Mouse (Mus musculus) ovary, postnatal 10 days (tissue): ENCODE results near the gene Dnah8.
"Not testable (repeated sequence)": the region's sequence is repeated elsewhere in the genome, so short reads cannot be mapped to it uniquely, and the experiment has no call there.

Experiments
- DNase-seq: peaks from one replicate; pipeline ENCODE4 v3.0.0; 2022; ENCODE audit warnings: low spot score

Gene Dnah8

GRCm38 (mm10) chr17:30609305-30609979 lies 14.7 kb upstream of the Dnah8 start:
- no peak for DNase-seq

DNA sequence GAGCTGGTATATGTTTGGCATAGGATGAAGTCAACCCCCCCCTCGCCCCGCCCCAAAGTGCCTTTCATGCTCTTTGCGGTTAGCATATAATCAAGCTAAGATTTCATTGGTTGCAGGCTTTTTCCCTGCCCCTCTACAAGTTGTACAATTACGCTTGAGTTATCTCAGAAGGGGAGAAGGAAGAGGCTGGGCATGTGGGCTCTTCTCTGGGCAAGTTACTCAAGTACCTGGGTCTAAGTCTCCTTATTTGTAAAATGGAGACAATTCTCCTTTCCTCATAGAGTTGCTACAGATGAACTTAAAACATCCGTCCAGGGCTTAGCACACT lies 14.2 kb upstream of the Dnah8 start:
- no peak for DNase-seq

DNA sequence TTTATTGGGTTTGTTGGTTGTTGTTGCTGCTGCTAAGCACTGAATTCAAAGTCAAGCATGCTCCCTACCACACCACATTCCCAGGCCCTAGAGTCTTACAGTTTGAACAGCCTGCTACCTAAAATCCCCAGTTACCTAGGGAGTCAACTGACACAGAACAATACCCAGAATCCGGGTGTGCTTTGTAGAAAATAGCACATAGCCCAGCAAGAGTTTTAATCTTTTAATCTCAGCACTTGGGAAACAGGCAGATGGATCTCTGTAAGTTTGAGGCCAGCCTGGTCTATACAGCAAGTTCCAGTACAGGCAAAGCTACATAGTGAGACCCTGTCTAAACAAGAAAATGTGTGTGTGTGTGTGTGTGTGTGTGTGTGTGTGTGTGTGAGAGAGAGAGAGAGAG lies 13.4 kb upstream of the Dnah8 start:
- no peak for DNase-seq

- no peak for DNase-seq
These were observed 12.7 kb upstream of the Dnah8 start for GRCm38 (mm10) chr17:30611221-30612074.

DNA sequence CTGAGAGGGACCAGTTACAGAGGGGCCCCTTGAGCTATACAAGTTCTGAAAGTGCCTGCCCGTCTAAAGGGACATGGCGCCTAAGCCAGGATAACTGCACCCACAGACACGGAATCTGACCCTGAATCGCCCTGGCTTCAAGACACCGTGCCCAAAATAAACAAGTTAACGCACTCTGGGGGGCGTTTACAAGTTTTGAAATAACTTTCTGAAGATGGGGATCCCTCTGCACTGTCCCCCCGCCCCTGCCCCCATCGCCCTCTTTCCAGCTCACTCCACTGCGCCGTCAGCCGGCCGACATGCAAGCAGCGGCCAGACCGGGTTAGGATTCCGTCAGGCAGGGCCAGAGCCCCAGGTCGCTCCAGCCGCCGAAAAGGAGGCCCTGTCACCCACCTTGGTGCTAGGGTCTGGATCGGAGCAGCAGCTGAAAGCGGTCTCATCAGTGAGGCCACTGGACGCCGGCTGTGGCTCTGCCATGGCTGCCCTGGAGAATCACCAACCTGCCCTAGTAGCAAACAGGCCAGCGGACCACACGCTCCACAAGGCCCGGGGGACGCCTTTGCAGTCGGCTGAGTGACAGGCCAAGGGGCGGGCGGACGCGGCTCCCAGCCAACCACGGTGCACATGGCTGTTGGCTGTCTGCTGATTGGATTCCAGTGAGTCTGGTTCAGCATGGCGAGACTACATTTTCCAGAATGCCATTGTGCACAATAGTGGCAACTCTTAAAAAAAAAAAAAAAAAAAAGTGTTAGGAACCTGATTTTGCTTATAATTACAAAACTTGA lies 11.9 kb upstream of the Dnah8 start:
- peak; percentile 100 for DNase-seq

DNA sequence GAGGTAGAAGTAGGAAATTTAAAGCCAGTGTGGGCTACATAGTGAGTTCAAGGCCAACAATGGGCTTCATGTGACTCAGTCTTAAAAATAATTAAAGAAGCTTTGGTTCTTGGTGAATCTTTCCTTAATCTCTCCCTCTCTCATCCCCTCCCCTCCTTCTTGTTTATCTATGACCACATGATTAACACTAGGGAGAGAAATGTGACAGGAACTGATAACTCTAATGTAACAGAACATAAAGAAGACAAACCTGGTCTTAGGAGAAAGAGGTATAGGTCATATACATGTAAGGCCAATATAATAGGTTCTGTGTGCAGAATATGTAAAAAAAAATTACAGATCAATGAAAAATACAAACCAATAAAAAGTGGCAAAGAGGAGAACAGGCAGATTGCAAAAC lies 10.8 kb upstream of the Dnah8 start:
- no peak for DNase-seq

DNA sequence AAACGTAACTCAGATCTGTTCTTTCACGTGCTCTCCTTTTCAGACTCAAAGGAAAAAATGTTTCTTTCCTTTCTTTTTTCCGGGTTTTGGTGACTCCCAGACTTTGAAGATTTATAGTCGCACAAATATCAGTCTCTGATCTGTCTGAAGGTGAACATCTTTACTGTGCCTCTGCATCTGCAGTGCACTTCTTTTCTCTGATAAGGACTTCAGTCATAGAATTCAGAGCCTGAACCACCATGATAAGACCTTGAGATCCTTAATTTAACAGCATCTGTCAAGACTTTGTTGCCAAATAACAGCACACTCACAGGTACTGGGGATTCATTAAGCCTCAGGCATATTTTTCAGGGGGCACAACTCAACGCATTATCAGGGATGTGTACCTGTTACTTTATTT lies 8.0 kb upstream of the Dnah8 start:
- no peak for DNase-seq

DNA sequence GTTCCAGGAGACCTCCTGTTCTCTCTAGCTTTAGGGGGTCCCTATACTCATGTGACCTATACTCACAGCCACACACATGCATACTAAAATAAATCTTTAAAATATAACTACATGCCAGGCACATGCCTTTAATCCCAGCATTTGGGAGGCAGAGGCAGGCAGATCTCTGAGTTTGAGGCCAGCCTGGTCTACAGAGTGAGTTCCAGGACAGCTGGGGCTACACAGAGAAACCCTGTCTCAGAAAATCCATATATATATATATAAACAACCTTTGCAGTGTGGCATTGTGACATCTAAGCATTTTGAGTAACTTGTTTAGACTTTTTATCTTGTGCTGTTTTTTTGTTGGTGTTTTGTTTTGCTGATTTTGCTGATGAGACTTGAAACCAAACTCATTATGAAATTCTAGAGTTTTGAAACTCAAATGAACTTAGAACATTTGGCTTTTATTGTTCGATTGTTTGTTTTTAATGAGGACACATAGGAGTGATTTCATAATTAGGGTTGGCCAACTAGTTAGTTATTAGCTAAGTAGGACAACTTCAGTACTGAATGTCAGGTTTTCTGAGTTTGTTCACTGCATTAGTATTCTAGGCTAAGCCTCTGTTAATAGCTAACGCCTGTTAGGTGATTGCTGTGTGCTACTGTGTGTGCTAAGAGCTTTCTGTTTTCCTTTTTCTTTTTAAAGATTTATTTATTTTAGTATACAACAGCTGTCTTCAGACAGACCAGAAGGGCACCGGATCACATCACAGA lies 5.8 kb upstream of the Dnah8 start:
- DNase-seq = no peak

DNA sequence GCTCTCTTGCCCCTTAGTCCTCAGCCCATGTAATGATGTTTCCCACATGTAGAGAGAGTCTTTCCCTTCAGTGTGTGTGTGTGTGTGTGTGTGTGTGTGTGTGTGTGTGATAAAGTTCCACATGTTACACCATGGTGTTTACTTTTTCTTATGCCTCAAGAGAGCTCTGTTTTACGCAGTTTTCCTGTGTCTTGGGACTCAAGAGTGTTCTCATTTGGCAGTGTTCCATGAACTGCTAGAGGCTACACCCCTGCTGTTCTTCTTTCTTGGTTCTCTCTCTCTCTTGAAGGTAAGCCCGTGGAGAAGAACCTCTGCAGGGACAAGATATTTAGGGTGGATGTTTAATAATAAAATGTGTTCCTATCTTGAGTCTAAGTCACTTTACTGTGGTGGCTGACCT lies 5.0 kb upstream of the Dnah8 start:
- no peak for DNase-seq

DNA sequence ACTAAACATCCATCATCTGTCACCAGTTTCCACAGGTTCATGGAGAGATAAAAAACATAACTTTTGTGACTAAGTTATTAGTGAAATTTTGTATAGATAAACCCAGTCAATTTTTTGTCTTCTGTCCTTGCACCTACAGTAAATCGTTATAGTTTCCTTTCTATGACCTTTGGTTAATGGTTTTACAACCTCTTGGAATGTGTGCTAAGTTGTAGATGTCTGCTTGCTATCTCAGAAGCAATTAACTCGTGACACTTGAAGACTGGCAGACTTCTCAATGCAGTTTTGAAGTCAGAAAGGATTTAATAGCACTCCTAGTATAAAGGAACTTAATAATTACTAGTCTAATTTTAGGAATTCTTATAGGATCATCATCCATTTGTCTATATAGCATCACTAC lies 3.6 kb upstream of the Dnah8 start:
- no peak for DNase-seq

DNA sequence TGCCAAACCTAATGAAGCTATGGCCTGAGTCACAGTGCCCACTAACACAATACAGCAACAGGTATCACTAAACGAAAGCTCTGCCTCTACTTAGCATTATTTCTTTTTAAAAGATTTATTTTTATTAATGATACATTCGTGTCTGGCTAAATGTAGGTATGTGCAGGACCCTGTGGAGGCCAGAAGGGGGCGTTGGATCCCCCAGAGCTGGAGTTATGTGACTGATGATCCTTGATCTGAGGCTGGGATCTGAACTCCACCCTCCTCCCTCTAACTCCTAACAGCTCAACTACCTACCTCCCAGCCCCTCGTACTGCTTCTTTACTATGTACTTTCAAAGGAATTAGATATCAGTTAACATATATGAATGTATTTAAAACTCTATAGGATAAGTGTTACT lies 2.7 kb upstream of the Dnah8 start:
- no peak for DNase-seq

DNA sequence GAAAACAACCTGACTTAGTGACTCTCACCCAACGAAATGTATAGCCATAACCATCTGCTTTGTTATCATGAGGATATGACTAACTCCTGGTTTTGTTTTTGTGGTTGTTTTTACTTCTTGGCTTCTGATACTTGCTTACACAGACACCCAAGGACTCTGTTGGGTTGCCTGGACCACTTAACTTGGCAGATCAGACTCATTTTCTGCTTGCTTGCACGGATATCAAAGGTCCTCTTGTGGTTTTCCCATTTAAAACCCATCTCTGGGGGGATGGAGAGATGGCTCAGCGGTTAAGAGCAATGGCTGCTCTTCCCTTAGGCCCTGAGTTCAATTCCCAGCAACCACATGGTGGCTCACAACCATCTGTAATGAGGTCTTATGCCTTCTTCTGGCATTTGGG lies 954 bp upstream of the Dnah8 start:
- no peak for DNase-seq

DNA sequence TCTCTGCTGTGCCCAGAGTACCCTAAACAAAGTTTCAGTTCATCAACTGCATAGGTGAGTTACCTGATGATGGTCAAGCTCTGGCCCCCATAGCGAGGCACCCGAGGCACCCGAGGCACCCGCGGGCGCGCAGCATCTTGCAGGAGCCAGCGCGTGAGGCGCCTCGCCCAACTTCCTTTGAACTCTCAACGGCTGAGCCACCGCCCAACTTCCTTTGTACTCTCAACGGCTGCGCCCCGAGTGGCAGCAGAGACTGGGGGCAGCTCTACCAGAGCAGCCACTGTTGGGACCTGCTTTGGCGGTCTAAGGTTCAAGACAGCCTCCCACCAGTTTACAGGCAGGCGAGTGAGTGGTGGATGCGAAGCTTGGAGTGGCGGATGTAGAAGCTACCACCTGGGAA lies 2.6 kb downstream of the Dnah8 start, which contains the start of gene Glo1:
Glo1 (minus strand) TSS at position 153 of the 400 bp plus-strand sequence.
- not testable (repeated sequence) for DNase-seq

DNA sequence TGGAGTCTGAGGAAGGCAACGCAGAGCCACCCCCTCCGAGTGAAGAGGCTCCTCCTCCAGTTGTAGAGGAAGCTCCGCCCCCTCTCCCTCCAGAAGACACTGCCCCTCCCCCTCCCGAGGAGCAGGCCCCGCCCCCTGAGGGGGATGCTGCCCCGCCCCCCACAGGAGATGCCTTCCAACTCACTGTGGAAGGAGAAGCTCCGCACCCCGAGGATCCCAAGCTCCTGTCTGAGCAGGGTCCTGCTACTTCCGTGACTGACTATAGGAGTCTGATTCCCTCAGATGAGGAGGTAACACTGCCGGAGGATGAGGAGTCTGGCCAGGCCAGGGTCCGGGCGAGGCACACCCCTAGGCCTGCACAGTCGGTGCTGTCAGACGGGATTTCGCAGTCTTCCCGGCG lies 11.2 kb downstream of the Dnah8 start:
- no peak for DNase-seq

GRCm38 (mm10) chr17:30637714-30638113 lies 13.6 kb downstream of the Dnah8 start:
- DNase-seq = no peak

DNA sequence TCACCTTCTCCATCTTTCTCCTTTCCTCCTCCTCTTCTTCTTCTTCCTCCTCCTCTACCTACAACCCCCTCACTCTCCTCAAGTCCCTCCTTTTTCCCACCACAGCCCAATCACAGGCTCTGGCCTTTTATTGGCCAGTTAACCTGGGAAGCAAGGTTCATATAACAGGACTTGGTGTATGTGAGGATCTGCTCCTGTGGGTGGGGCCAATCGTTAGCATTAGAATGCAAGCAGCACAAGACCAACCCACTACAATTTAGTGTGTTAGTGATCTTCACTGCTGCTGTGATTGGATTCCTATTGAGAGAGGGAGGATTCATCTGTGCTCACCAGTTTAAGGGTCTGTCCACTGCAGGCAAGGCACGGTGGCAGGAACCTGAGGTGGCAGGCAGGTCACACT lies 14.8 kb downstream of the Dnah8 start:
- DNase-seq = no peak

- no peak for DNase-seq
These were observed 16.7 kb downstream of the Dnah8 start for GRCm38 (mm10) chr17:30640896-30641295.

- DNase-seq = no peak
These were observed 24.6 kb downstream of the Dnah8 start for GRCm38 (mm10) chr17:30648770-30649169.

GRCm38 (mm10) chr17:30653010-30653409 lies 28.9 kb downstream of the Dnah8 start:
- DNase-seq = no peak

- no peak for DNase-seq
These were observed 33.5 kb downstream of the Dnah8 start for GRCm38 (mm10) chr17:30657530-30658151.

- peak; percentile 38 for DNase-seq
These were observed 34.0 kb downstream of the Dnah8 start for GRCm38 (mm10) chr17:30658152-30658544.

DNA sequence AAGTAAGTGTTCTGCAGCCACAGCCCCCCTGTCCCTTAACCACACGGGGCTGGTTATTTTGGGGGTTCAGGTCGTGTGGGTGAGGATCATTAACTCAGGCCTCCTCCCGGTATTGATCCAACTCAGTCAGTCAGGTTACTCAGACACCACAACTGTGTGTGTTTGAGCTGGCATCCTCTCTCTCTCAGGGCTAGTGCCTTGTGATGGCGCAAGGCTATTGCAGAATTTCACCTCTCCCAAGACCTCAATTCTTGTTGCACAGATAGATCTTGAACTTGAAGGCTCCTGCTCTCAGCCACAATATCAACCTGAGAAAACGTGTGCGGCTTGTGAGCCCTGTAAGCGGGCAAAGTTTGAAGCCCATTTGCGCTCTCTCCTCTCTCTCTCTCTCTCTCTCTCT lies 38.0 kb downstream of the Dnah8 start:
- DNase-seq = no peak
